In the genomic region with DNA sequence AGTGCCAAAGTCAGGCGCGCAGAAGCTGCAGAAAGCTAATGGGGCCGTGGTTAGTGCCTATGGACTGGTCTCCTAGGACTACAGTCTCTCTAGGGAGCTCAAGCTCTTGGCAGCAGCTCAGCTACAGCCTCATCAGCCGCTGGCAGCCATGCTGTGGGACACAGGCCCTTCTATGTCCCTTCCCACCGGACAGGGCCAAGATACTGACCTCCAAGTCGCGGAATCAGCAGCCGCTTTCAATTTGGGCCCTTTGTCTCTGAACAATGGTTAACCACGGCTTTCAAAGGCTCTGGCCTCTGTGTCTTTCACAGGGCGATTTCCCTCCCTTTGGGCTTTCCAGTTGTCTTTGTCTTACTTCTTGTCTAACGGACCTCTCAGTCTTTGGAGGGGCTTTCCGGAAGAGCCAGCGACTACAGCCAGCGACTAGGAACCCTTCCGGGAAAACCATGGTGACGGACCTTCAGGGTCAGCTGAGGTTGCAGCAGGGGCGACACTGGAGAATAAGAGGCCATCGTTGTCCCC, we compare ENCODE assay signal across 8 mouse cellular contexts. TPM values are rescaled to one million over a fixed set of nuclear protein-coding genes. Genes with fewer than 3 reads are reported as not detected.
DNase-seq lines count a peak whose midpoint lies in the region; ATAC-seq lines count a peak whose summit lies in the region.

No protein-coding gene starts in this region.

- ATAC-seq in stomach, embryonic 16.5 days (ENCODE audit: insufficient read depth, low FRiP score) = no peak

- H3K27ac ChIP-seq in stomach, embryonic 16.5 days (ENCODE audit: low read length) = no peak overlapping the region

- DNase-seq in left cerebral cortex, postnatal 14 days (ENCODE audit: low spot score in 2 of 2) = peak; percentile 34 to 43
- no peak for DNase-seq in left cerebral cortex, postnatal 36 days (ENCODE audit: low spot score in 2 of 2)
- DNase-seq in embryo, embryonic 10.5 days (ENCODE audit: low spot score) = peak; percentile 86
- peak; percentile 98 for DNase-seq in heart, adult 11 months
- DNase-seq in kidney, adult 8-10 months = peak; percentile 16 to 20
- DNase-seq in lung, postnatal 14 days = peak; percentile 21
- DNase-seq in urinary bladder, postnatal 10 days (ENCODE audit: low spot score) = no peak

- H3K4me1 ChIP-seq in stomach, embryonic 16.5 days (ENCODE audit: control insufficient read depth, insufficient read depth, low read length) = 0 out of 2 replicates have a peak, but pooled peaks cover 4% of the 10 kb centered on the region

- no peak overlapping the region for H3K4me3 ChIP-seq in stomach, embryonic 16.5 days (replicated peaks; ENCODE audit: low read length)

- H3K9me3 ChIP-seq in stomach, embryonic 16.5 days (replicated peaks; ENCODE audit: control insufficient read depth, low read length) = no peaks in the 10 kb centered on the region

- H3K36me3 ChIP-seq in stomach, embryonic 16.5 days (ENCODE audit: control insufficient read depth, insufficient read depth, low read length) = no peaks in the 10 kb centered on the region

- H3K4me2 ChIP-seq in stomach, embryonic 16.5 days (ENCODE audit: low read depth, low read length) = peak overlapping the region; percentile 3; the same call in 1 of the 2 replicates

- intact Hi-C loops in left cerebral cortex, postnatal 14 days (cut with DNase I) = no loop called here
- intact Hi-C loops in left cerebral cortex, postnatal 36 days (cut with DNase I) = no loop called here

- no peaks in the 10 kb centered on the region for H3K27me3 ChIP-seq in stomach, embryonic 16.5 days (ENCODE audit: control insufficient read depth, insufficient read depth, low read length)

- H3K9ac ChIP-seq in stomach, embryonic 16.5 days (ENCODE audit: low read length) = no peak overlapping the region

- 54% methylated on average over 18 of the region's 18 CpGs for WGBS in stomach, embryonic 16.5 days

RNA-seq across cellular contexts. Expression of a gene that starts 25.5 kb away (rescaled TPM):
- total RNA-seq in left cerebral cortex, postnatal 14 days (2021) = 100 to 1,000 TPM; 185 to 195 TPM
- 100 to 1,000 TPM; 182 to 280 TPM for total RNA-seq in left cerebral cortex, postnatal 36 days (2021)
- 22.0 and 22.9 TPM in 2 replicates for polyA plus RNA-seq in stomach, embryonic 16.5 days (2015; fragmentation: Nextera tagmentation; extraction: Ambion mirVana)

Comparison
In these comparisons a context has a peak if more than half of its experiments do, and no peak if none do; other contexts are left out.
1. DNase-seq: peak in left cerebral cortex, postnatal 14 days (2 of 2), embryo, embryonic 10.5 days (single experiment), heart, adult 11 months (single experiment), kidney, adult 8-10 months (2 of 2) and lung, postnatal 14 days (single experiment); none in left cerebral cortex, postnatal 36 days (0 of 2) and urinary bladder, postnatal 10 days (single experiment).